Mouse (Mus musculus) CD4-positive, CD25-positive, alpha-beta regulatory T cell, adult 4 months (primary cell): ENCODE measurements around the gene Trmt2a. TPM values are rescaled to one million over a fixed set of nuclear protein-coding genes. Genes with fewer than 3 reads are reported as not detected.

Source experiments
- ATAC-seq: one replicate; pipeline ENCODE4 v1.8.0; 2017
- polyA plus RNA-seq, 2 experiments: library from polyadenylated mRNA; unstranded; fragments of 100-300 nt; shearing (Covaris generic); gene quantifications; one replicate each; pipeline ENCODE4 v1.2.1; 2017

Gene Trmt2a
- 10 to 100 TPM; 42.2 to 67.6 TPM for polyA plus RNA-seq

DNA sequence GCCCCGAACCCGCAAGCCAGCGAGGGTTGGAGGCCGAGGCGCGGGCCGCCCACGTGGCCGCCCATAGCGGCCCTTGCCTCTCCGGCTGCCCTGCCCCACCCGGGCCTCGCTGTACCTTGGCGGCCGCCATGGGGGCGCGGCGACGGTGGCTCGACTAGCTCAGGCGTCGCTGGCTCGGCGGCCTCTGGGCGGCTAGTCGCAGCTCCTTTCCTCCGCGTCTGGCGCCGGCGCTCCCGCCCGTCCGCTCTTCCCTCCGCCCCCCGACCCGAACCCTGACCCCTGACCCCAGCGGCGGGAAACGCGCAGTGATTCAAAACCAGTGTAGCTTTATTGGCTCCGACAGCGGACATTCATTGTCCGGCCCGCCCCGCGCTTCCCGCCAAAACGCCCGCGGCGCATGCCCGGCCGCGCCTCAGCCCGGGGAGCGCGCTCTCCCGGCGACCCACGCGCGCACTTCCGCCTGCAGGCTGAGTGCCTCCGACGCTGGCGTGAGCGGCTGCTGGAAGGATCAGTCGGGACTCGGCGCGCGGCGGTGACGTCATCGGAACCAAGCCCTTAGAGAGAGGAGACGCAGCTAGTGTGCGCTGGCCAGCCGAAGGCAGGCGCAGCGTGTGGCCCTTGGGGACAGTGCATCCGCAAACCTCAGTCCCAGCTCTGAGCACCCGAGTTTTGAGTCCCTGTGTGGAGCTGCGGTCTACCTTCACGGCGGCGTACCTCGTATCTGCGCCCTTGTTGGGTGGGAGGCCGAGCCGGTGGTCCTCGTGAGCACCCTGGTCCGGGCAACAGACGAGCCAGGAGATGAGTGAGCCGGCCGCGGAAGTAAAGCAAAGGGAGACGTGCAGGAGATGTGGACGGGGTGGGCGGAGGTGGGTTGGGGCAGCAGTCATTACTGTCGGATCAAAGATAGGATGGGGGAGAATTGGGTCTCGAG, at the start of gene Trmt2a, which contains the start of gene Ranbp1:
TSS of gene Trmt2a (plus strand) at position 247 of the 931 bp plus-strand sequence.
TSS of gene Ranbp1 (minus strand) at position 300 of the 931 bp plus-strand sequence.
- peak; percentile 91 for ATAC-seq

DNA sequence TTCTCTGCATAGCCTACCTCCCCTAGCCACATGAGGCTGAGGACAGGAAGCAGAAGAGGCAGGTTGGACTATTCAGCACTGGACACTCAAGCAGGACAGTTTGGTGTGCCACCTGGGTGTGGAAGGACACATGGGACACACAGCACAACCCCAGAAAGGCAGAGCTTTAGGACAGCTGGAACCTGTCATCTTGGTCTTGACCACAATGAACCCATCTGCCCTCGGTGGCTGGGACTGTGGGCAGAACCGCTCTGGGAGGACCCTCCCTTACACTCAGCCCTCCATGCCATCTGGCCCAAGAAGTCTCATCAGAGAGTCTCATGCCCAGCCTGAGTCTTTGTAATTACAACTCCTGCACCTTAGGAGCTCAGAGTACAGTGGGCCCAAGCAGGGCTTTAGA, 48.4 kb upstream of the Trmt2a start:
- no peak for ATAC-seq

DNA sequence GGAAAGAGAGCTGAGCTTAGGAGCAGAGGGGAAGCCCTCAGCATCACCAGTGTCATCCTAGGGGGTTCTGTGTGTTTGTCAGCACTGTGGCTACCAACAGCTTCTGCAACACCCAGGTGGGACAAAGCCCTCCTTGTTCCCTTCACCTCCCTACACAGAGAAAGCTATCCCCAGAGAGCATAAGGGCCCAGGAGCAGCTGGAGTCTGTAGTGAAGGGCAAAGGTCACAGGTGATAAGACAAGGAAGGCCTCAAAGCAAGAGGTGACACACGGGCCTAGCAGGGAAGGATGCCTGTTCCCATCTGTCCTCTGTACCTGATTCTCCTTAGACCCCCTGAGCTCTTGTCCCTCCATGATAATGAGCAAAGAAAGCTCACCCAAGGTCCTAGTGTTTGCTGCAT, 46.9 kb upstream of the Trmt2a start:
- ATAC-seq, result no peak

DNA sequence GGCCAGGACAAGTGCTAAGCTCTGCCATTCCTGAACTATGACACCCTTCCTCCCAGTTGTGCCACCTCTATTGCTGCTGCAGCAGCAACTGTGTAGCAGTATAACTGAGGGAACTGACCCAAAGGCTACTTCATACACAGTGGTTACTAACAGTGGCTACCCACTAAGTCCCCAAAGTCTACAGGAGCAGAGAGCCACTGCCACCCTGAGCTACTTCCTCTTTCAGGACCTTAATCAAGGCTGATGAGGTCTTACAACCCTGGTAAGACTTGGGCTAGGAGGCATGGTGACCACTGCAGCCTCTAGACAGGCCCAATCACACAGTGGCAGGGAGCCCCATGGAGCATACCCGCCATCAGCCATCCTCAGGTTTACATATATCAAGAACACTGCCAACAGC, 46.4 kb upstream of the Trmt2a start:
- ATAC-seq, result no peak

DNA sequence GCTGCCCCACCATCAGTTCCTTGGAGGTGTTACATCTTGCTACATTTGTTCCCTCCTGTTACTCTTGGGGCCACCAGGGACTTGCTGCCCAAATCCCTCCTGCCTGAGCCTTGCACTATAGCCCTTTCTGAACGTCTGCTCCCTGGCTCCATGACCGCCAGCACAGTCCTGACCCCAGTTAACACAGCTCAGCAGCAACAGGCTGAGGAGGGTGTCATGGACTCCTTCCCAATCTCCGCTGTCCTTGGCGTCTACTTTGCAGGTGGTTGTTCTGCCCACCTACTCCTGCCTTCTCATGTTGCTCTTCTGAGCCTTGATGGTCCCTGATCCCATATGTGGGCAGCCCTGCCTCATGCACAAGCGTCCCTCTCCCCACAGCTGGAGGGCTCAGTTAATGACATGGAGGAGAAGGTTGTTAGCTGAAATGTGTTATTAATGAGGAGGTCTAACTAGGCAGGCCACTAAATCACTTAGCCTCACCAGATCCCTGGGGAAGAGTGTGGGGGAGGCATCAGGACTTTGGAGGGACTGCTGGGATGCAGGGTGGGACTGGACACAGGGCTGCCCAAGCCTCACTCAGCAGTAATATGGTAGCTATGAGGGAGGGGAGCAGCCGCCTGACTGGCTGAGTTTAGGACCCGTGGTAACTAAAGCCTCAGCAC, 44.9 kb upstream of the Trmt2a start:
- ATAC-seq, result no peak

DNA sequence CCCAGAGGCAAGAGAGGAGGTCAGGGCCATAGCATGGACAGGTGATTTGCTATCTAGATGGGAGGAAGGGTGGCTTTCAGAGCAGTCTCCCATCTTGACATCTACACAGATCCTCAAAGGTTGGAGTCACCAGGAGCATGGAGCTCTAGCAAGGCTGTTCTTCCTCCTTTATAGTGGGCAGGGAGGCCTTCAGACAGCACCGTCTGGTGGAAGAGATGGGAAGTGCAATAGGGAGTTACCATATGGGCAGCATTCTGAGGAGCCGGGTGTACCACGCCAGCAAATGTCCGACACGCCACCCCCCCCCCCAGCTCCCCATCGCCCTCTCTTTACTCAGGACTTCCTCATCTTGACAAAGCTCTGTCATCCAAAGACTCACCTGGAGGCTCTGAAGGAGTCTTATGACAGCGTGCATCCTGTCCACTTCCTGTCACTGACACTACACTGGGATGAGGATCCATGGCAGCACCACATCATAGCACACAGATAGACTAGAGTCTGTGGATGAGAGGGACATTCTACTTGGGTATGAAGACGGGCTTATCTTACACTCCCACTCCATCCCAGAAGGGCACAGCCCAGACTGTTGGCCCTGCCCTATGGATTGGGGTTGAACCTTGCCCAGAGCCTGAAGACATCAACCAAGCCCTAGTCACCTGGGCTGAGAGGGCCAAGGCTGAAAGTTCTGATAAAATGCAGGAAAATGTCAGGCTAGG, 37.6 kb upstream of the Trmt2a start:
- no peak for ATAC-seq

DNA sequence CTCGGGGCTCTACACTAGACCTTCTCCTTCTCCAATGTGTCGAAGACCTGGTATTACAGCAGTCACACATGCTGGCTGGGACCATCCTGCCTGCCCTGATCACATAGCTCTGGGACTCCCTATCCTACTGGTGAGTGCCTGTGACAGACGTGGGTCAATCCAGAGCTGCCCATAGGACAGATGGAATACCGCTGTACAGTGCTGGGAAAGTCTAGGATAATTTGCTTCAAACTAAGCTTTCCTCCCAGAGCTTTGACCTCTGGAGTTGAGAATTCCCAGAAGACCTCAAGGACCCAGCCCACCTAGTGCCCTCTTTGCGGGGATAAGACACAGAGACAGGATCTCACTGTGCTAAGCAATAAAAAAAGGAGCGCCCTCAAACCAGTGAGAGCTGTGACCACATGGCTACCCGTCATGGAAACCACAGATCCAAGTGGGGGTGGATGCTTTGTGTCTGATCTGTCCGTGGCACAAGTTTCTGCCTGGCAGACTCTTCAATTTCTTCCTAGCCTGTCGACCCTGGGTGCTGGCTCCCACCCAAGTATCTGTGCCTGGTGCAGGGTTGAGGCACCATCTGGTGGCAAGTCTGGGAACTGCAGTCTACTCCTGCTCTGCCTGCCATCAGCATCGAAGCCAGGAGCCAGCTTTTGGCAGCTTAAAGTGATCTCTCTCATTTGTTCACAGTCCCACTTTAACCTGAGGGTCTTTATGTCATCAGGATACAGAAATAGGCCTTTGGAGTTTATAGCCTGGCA, 36.9 kb upstream of the Trmt2a start:
- ATAC-seq, result peak; percentile 54

DNA sequence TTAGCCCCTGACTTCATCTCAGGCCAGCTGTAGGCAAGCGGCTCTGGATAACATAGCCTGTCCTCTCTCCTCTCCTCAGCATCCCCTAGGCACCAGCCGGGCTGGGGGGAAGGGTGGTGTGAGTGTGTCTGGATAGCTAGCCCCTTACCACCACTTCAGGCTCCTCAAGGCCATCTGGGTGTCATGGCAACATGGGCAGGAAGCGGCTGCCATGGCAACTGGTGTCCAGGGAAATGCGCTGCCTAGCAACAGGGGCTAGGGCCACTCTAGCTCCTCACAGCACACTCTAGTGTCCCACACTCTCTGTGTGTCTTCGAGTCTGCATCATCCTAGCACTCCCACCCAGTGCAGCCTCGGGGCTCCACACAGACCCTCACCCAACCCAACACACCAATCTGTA, 34.8 kb upstream of the Trmt2a start:
- no peak for ATAC-seq

DNA sequence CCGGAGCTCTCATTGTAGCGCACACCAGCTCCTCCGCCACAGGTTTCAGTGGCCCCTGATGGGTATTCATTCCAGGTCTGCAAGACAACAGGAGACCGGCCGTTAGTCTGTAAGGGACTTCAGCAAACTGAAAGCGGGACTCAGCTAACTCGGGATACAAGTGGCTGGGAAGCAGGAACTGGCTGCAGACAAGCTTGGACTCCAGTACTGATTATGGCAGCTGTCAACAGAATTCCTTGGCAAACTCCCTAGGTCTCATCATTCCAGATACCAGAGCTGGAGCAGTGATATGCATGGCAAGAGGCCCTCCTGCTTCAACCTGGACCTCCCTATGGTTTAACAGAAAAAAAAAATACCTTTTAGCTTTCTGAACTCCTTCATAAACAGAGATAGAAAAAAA, 33.6 kb upstream of the Trmt2a start:
- ATAC-seq, result no peak

DNA sequence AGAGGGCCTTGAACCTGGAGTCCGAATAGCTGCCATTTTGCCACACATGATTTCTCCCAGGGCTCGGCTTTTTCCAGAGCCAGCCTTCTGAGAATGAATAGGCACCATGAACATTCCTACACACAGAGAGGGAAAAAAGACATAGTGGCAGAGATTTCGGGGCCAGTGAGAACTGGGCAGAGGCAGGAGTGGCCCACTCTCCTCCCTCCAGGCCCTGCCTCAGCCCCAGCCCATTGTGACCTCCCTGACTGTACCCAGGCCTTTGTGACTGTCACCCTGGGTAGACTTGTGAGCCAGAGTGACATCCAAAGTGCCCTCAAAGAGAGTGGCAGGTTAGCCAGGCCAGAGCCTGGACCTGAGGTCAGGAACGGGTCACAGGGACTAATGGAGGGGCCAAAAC, 30.9 kb upstream of the Trmt2a start, which contains the start of gene Ccdc188:
TSS of gene Ccdc188 (plus strand) at position 301 of the 400 bp plus-strand sequence.
- no peak for ATAC-seq

DNA sequence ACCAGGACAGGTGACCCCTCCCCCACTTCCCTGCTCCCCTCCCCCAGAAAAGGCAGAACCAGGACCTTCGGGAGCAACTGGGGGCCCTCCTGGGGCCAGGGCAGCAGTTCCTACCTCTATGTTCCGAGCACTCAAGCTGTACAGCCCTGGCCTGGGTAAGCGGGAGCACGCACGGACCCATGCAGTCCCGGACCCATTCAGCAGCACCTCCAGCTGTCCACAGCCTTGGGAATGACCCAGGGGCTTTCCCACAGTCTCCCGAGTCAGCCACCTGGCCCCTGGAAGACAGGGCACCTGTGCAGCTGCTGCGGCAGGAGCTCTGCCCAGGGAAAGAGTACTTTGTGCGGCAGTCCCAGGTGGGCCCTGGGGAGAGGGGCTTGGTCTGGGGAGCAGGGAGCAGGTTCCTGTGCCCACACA, 29.9 kb upstream of the Trmt2a start:
- ATAC-seq, result no peak

DNA sequence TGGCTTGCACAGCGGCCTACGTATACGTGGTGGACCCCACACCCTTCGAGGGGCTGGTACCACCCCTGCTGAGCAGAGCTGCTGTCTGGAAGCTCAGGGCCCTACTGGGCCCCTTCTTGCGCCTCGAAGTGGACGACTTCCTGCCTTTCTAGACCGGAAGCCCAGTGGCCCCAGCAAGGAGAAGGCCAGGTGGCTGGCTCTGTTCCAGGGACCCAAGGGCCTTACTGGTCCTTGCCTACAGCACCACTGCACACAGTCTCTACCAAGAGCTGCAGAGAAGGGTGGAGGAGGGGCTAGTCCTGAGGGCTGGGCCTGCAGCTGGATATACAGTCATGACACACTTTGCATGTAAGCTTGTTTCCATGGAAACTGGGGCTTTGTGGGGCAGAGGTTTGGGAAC, 28.5 kb upstream of the Trmt2a start:
- no peak for ATAC-seq

DNA sequence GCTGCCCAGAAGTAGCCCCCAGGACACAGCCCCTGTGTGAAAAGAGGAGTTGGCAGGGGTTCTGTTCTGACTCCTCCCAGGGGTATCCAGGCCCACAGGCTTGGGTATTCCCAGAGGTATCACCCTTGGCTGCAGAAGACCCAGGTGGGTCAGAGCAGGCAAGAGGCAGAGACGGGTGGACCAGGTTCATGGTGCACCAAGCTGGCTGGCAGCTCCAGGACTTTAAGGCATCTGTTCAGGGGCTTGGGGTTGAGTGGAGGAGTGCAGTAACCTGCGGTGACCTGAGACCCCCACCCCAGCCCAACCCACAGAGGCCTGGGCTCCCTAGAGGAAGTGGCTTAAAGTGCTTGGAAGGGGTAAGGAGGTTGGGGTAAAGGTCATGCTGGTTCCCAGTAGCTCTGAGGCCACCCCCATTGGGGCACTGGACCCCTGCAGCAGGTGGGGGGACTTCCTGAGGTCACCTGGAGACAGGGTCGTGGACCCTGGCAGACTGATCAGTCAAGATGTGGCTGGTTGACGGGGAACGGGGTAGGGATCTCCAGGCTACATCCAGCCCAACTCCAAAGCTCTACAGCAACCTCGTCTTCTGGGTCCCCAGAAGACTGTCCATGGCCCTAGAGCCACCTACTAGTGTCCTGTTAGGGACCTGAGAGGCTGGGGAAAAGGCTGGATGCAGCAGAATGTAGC, 27.5 kb upstream of the Trmt2a start:
- no peak for ATAC-seq

DNA sequence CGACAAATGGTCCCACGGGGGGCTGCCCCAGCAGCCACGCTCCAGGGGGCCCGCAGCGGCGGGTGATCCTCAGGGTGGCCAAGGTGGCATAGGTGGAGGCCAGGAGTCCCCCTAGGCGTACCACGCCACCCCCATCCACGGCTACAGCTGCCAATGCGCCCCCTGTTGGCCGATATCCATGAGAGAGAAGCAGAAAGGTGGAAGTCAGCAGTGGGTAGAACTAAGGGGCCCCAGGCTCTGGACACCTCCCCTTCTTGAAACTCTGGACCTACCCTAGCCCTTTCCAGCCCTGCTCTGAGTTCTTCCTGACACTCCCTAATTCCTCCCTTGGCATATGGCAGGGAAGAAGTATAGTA, 27.0 kb upstream of the Trmt2a start:
- no peak for ATAC-seq

DNA sequence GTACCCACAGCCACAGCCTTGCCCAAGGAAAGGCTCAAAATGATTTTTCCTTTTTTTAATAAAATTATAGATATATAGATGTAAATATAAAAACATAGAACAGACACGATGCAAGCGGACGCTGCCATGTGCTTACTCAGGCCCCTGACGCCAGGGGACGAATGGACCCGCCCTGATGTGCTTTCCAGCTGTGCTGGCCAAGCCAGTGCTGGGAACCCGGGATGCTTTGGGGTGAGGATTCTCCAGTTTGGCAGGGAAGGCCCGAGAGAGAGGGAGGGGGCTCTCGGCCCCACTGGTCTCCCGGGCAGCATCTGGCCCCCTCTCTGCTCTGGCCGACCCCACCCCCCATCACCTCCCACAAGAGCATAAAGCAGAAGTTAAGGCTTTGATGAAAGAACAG, 26.3 kb upstream of the Trmt2a start:
- no peak for ATAC-seq

DNA sequence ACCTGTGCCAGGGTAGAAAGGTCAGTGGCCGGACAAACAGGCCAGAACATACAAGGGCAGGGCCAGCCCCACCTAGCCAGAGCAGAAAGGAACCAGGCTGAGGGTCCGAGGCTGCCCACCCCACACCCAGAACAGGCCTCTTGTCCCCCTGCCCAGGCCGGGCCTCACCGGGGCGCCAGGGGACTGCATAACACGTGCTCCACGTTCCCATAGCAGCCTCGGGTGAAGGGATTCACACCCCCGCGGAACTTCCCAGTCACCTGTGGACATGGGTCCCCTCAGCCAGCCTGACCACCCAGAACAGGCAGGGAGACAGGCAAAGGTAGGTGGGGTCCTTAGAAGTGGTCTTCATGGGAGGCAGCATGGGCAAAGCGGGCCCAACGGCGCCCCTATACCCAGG, 21.3 kb upstream of the Trmt2a start:
- ATAC-seq, result no peak

DNA sequence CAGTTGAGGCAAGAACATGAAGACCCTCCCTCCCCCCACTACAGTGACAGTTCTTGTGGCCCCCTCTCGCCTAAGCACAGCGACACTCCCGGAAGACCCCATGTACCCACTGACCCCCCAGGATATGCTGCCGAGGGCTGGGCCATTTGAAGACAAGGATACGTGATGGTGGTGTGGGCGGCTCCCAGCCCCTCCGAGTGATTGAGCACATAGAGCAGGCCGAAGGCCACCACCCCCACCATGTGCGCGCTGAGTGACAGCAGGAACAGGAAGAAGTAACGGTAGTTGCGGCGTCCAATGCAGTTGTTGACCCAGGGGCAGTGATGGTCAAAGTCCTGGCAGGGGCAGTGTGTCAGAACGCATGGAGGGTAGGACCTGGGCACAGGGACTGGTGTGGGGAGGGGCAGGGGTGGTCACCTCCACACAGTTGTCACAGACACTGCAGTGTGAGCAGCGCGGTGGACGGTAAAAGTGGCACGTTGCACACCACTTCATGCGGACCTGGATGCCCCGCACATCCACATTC, 20.5 kb upstream of the Trmt2a start:
- ATAC-seq, result no peak

DNA sequence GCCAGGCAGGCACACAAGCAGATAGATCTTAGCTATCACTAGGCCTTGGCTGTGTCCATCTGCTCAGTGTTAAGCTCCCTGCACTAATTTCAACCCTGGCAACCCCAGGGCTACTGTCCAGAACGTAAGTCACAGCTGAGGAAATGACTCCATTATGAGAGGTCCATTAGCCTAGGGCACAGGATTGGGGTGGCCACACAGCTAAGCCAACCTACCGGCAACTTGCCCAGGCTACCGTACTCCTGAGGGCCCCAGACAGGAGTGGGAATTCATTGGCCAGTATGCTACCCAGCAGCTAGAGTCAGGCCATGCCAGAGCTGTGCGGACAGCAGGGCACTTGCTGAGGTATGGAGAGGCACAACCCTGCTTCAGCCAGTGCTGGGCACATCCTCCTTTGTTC, 19.6 kb upstream of the Trmt2a start:
- ATAC-seq, result no peak

DNA sequence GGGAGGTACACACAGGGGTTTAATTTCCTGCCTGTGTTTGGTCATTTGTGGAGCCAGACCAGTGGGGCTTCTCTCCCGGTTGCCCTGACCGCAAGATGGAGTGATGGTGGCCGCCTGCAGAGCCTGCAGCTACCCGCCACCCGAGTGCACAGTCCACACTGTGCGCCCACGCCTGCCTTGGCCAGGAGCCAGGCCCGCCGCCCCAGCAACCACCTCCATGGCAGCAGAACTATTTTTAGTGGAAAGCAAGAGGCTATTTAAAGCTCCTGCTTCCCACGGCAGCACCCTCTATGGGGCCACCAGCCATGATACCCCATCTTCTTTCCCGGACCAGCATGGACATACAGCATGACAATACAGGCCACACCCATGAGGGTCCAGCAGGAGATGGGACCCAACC, 18.9 kb upstream of the Trmt2a start:
- no peak for ATAC-seq

DNA sequence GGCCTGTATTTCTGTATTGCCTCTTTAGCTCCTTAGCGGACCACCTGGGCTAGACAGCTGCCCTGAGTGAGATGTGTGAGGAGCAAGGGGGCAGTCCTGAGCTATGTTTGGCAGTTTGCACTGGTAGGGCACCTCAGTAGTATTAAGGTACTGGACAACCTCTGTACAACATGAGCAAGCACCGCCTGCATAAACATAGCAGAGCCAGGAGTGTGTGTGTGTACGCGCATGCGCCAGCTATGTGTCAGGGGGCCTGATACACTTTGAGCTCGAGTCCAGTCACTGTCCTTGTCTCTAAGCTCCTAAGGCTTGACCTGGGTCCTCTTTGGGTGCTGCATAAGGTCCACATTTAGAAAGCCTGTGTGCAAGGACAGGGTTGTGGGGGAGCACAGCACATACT, 17.9 kb upstream of the Trmt2a start:
- no peak for ATAC-seq

DNA sequence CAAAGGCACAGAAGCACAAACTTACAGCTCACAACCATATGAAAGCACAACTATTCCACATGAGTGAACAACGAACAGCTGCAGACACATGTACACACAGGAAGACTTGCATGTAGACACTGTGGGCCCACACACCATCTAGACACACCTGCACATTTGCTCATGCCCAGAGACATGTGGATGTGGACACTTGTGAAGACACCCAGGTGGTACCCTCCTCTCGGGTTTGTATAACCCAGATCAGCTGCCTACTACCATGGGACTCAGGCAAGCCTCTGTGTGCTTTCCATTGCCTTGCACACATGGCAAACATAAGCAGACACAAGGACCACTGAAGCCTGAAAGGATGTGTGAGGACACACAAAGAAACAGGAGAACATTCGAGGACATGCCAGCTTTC, 17.4 kb upstream of the Trmt2a start:
- no peak for ATAC-seq

DNA sequence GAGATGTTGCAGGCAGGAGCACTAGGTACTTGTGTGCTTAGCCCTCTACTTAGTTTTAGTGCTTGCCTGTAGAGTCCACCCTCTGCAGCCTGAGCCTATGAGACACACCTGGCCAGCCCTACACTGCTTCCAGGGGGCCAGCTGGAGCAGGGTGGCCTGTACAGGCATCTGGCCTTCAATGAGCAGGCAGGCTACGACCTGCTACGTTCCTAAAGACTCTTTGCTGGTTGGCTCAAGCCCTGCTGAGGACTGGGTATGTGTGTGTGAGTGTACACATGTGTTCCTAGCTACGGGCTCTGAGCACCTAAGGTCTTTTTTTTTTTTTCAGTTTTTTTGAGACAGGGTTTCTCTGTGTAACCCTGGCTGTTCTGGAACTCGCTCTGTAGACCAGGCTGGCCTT, 17.0 kb upstream of the Trmt2a start:
- ATAC-seq, result no peak
